Mouse (Mus musculus) v-Abl transformed pro-B cells (cell line): ENCODE data around the gene Olfr937.

ENCODE experiments used
- in situ Hi-C, 2 experiments: fragments of 400-800 bp; cut with MboI; formaldehyde crosslinking; loops; one replicate each; pipeline ENCODE4 v1.15.1; 2025; ENCODE audit not compliant: unreplicated experiment in 2 of 2

The Olfr937 gene

DNA sequence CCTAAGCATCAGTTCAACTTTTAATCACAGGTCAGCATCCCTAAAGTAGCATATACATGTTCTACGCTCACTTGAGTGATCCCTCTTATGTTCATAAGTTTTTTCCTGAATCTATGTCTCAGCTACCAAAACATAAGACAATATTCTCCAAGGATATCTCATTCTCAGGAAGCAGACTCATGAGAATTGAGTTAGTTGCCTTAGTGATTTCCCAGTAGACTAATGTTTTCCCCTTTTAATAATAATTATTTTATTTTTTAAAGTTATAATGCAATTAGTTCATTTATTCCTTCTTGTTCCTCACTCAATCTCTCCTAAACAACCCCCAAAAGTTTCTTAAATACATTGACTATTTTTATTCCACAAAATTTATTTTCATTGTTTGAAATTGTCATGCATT is at the start of gene Olfr937:
Gene Olfr937, minus strand, starts transcription at position 101 of the 400 bp plus-strand sequence.
- in situ Hi-C loops, result no loop called here

DNA sequence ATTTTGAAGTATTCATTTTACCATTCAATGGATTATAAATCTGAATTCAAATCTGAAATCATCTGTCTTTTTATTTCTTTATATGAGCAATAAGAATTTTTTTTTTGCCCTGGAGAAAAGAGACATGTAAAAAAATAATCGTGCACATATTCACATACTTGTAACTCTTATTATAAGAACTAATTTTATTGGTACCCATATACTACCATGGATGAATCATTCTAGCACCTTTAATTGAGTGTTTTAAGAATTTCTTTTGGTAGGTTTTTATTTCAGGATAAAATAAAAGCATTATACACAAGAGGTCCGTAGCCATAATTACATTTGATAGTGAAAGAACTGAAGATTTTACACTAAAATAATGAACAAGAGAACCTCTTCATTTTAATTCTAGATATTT is 14.0 kb upstream of the Olfr937 start, which contains the start of gene Olfr938:
Gene Olfr938, minus strand, starts transcription at position 101 of the 400 bp plus-strand sequence.
- in situ Hi-C loops, result no loop called here

GRCm38 (mm10) chr9:39023277-39023676 is 41.5 kb downstream of the Olfr937 start, which contains the start of gene Olfr146:
Olfr146 (minus strand) TSS chr9:39023377.
- in situ Hi-C loops, result no loop called here
